Mouse (Mus musculus) common myeloid progenitor, adult 5-6 weeks (primary cell): ENCODE data around the gene Sfxn1. TPM values are rescaled to one million over a fixed set of nuclear protein-coding genes. Genes with fewer than 3 reads are reported as not detected.

Source experiments
- ATAC-seq: replicated peaks from 2 replicates; pipeline ENCODE4 v1.8.0; 2016; ENCODE audit warnings: low read depth, mild to moderate bottlenecking, moderate TSS enrichment, inconsistent platforms; ENCODE audit not compliant: poor library complexity, severe bottlenecking
- total RNA-seq: library from RNA; stranded (forward); fragments of 200-1000, 187-1606 nt; gene quantifications from 2 replicates; pipeline ENCODE4 v1.2.3, GENCODE M21; 2017

The Sfxn1 gene
- total RNA-seq, 1 experiment from 2014 or later = 103 TPM

GRCm38 (mm10) chr13:54076762-54077460, 5.2 kb downstream of the Sfxn1 start:
- ATAC-seq = no peak

GRCm38 (mm10) chr13:54077470-54078174, 6.0 kb downstream of the Sfxn1 start:
- ATAC-seq = no peak

GRCm38 (mm10) chr13:54079782-54080759, 8.4 kb downstream of the Sfxn1 start:
- ATAC-seq = no peak; the same call in 1 of the 2 replicates

- peak; percentile 58 for ATAC-seq
Observed at GRCm38 (mm10) chr13:54080785-54081184, 9.1 kb downstream of the Sfxn1 start.

- ATAC-seq = no peak
Observed at GRCm38 (mm10) chr13:54082946-54083345, 11.3 kb downstream of the Sfxn1 start.

GRCm38 (mm10) chr13:54084178-54084577, 12.5 kb downstream of the Sfxn1 start:
- no peak for ATAC-seq

GRCm38 (mm10) chr13:54084826-54085225, 13.2 kb downstream of the Sfxn1 start:
- ATAC-seq = no peak

GRCm38 (mm10) chr13:54085266-54085665, 13.6 kb downstream of the Sfxn1 start:
- ATAC-seq = no peak

GRCm38 (mm10) chr13:54091719-54092118, 20.1 kb downstream of the Sfxn1 start:
- ATAC-seq = no peak

- no peak for ATAC-seq
Observed at GRCm38 (mm10) chr13:54094349-54094748, 22.7 kb downstream of the Sfxn1 start.

GRCm38 (mm10) chr13:54094963-54095362, 23.3 kb downstream of the Sfxn1 start:
- ATAC-seq = no peak

- ATAC-seq = no peak
Observed at GRCm38 (mm10) chr13:54095721-54096120, 24.1 kb downstream of the Sfxn1 start.

- ATAC-seq = no peak
Observed at GRCm38 (mm10) chr13:54097227-54097626, 25.6 kb downstream of the Sfxn1 start.

GRCm38 (mm10) chr13:54097797-54098196, 26.1 kb downstream of the Sfxn1 start:
- ATAC-seq = no peak

GRCm38 (mm10) chr13:54101031-54101820, 29.6 kb downstream of the Sfxn1 start:
- no peak for ATAC-seq

GRCm38 (mm10) chr13:54102061-54102460, 30.4 kb downstream of the Sfxn1 start:
- ATAC-seq = no peak

GRCm38 (mm10) chr13:54103271-54103670, 31.6 kb downstream of the Sfxn1 start:
- ATAC-seq = no peak

- ATAC-seq = no peak
Observed at GRCm38 (mm10) chr13:54103866-54104265, 32.2 kb downstream of the Sfxn1 start.

- peak; percentile 97 for ATAC-seq
Observed at GRCm38 (mm10) chr13:54113819-54114550, 42.3 kb downstream of the Sfxn1 start.
